Mouse (Mus musculus): ENCODE measurements around the gene Ifnk. TPM values are rescaled to one million over a fixed set of nuclear protein-coding genes. Genes with fewer than 3 reads are reported as not detected.

Ifnk gene
- polyA plus RNA-seq, 1 experiment from 2014 or later, result 0.26 TPM

DNA sequence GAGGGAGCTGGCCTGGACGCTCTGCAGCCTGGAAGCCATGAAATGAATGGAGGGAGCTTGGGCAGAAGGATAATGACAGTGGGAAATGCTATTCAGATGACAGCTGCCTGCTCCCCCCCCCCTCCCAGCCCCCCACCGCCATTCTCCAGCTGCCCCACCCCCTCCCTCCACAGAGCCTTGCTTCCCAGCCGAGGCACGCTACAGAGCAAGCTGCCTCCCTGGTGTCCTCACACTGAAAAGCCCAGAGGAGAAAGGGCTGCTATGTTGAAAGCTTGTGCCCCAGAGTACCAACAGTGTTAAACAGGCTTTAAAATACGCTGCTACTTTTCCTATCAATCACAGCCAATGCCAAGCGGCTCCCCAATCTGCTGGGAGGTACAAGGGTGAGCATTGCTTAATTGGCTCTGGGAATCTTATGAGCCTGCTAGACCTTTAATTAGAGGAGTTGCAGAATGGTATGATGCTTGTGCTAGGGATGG lies 26.5 kb upstream of the Ifnk start:
- Histone ChIP-seq H3K4me1 (replicated peaks) (peaks cover 95% of the 10 kb centered on the region), H3K27me3 (ENCODE audit: insufficient read depth, poor library complexity, severe bottlenecking) (no peaks in the 10 kb centered on the region), H3K4me3 (peak overlapping the region; percentile 22), H3K9me3 (no peaks in the 10 kb centered on the region), H3K36me3 (no peaks in the 10 kb centered on the region), H3K27ac (peak overlapping the region; percentile 86)
- WGBS, result 1% methylated on average over 6 of the region's 6 CpGs
- peak; percentile 79 for DNase-seq (ENCODE audit: low spot score)

DNA sequence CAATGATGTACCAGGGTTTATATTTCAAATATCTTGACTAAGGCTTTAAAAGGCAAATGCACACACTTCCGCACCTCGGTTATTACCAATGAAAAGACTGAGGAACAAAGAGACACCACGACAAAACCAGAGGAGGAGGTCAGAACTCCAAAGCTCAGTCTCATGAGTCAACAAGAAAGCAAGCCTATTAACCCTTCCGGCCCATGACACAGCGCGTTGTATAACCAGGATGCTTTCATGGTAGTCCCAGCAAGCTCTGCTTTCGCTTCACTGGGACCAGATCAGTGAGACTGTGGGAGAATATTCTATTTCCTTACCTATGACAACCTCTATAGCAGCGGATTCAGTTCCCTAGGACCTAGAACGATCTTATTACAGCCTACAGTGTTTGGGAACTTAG lies 25.1 kb upstream of the Ifnk start:
- DNase-seq (ENCODE audit: low spot score), result peak; percentile 43
- Histone ChIP-seq H3K4me3 (no peak overlapping the region), H3K9me3 (no peaks in the 10 kb centered on the region), H3K27me3 (ENCODE audit: insufficient read depth, poor library complexity, severe bottlenecking) (no peaks in the 10 kb centered on the region), H3K27ac (peak overlapping the region; percentile 86), H3K36me3 (no peaks in the 10 kb centered on the region; the same call in 1 of the 2 replicates), H3K4me1 (replicated peaks) (peaks cover 91% of the 10 kb centered on the region)
- WGBS, result 50% methylated on average over 9 of the region's 9 CpGs

- Histone ChIP-seq H3K4me1 (replicated peaks) (peaks cover 81% of the 10 kb centered on the region), H3K27ac (peak overlapping the region; percentile 69)
These were observed 24.1 kb upstream of the Ifnk start for GRCm38 (mm10) chr4:35127759-35128158.

GRCm38 (mm10) chr4:35130411-35130948 lies 21.4 kb upstream of the Ifnk start:
- H3K27me3 ChIP-seq (ENCODE audit: insufficient read depth, poor library complexity, severe bottlenecking), result no peaks in the 10 kb centered on the region
- H3K9me3 ChIP-seq, result no peaks in the 10 kb centered on the region
- peaks cover 54% of the 10 kb centered on the region for H3K4me1 ChIP-seq (replicated peaks)
- DNase-seq (ENCODE audit: low spot score), result no peak
- peak overlapping the region; percentile 45; the same call in 1 of the 2 replicates for H3K27ac ChIP-seq
- no peak overlapping the region for H3K4me3 ChIP-seq
- WGBS, result 74% methylated on average over 6 of the region's 6 CpGs
- no peaks in the 10 kb centered on the region; the same call in 1 of the 2 replicates for H3K36me3 ChIP-seq

More at GRCm38 (mm10) chr4:35127759-35128158, 24.1 kb upstream of the Ifnk start:
- H3K36me3 ChIP-seq, result no peaks in the 10 kb centered on the region; the same call in 1 of the 2 replicates
- 34% methylated on average over 6 of the region's 6 CpGs for WGBS
- no peak overlapping the region for H3K4me3 ChIP-seq
- no peak for DNase-seq (ENCODE audit: low spot score)
- H3K9me3 ChIP-seq, result no peaks in the 10 kb centered on the region
- H3K27me3 ChIP-seq (ENCODE audit: insufficient read depth, poor library complexity, severe bottlenecking), result no peaks in the 10 kb centered on the region

- no peaks in the 10 kb centered on the region for H3K9me3 ChIP-seq
- DNase-seq (ENCODE audit: low spot score), result no peak
- 80% methylated on average over 4 of the region's 4 CpGs for WGBS
- no peaks in the 10 kb centered on the region; the same call in 1 of the 2 replicates for H3K36me3 ChIP-seq
- peaks cover 54% of the 10 kb centered on the region for H3K4me1 ChIP-seq (replicated peaks)
- no peak overlapping the region for H3K27ac ChIP-seq
- H3K4me3 ChIP-seq, result no peak overlapping the region
- no peaks in the 10 kb centered on the region for H3K27me3 ChIP-seq (ENCODE audit: insufficient read depth, poor library complexity, severe bottlenecking)
These were observed 20.3 kb upstream of the Ifnk start for GRCm38 (mm10) chr4:35131592-35131991.

DNA sequence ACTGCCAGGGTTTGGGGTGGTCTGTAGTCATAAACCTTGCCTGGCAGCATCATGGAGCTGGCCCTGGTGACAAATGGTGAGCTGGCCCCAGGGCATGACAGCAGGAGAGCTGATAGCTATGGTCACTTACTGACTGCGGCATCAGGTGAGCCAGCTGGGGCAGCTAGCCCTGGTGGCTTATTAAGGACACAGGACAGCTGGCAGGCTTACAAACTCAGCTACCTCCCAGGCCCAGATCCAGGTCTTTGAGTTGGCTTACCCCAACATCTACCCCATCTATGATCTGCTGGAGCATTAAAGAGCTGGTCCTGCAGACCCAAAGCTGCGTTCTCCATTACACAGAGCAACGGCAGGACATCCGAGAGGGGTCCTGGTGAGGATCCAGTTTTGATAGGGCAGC lies 18.4 kb upstream of the Ifnk start:
- DNase-seq (ENCODE audit: low spot score), result no peak
- H3K27ac ChIP-seq, result no peak overlapping the region

GRCm38 (mm10) chr4:35134846-35135611 lies 16.8 kb upstream of the Ifnk start:
- Histone ChIP-seq H3K9me3 (no peaks in the 10 kb centered on the region), H3K4me1 (replicated peaks) (peaks cover 28% of the 10 kb centered on the region), H3K36me3 (no peaks in the 10 kb centered on the region; the same call in 1 of the 2 replicates), H3K27ac (no peak overlapping the region), H3K27me3 (ENCODE audit: insufficient read depth, poor library complexity, severe bottlenecking) (no peaks in the 10 kb centered on the region), H3K4me3 (no peak overlapping the region)
- WGBS, result 83% methylated on average over 15 of the region's 15 CpGs
- no peak for DNase-seq (ENCODE audit: low spot score)

More for the DNA sequence above, 18.4 kb upstream of the Ifnk start:
- Histone ChIP-seq H3K36me3 (no peaks in the 10 kb centered on the region; the same call in 1 of the 2 replicates), H3K27me3 (ENCODE audit: insufficient read depth, poor library complexity, severe bottlenecking) (no peaks in the 10 kb centered on the region), H3K9me3 (no peaks in the 10 kb centered on the region), H3K4me1 (replicated peaks) (peaks cover 44% of the 10 kb centered on the region), H3K4me3 (no peak overlapping the region)
- 90% methylated on average over 4 of the region's 4 CpGs for WGBS

DNA sequence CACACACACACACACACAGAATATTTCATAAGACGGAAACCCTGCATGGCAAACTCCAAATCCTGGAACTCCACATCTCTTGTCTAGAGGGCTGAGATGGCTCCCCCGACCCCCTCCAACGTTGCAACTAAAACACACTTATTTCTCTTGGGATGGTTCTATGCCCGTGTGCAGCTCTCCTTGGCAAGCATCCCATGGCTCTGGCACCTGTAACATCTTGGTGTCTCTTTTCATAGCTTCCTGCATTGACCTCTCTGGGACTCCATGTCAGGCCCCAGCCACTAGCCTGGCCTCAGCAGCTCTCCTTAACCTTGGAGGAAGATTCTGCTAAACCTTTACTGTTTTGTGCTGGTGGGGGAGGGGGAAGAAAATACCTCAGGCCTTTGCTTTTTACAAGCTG lies 16.1 kb upstream of the Ifnk start:
- no peaks in the 10 kb centered on the region for H3K9me3 ChIP-seq
- H3K27me3 ChIP-seq (ENCODE audit: insufficient read depth, poor library complexity, severe bottlenecking), result no peaks in the 10 kb centered on the region
- H3K4me1 ChIP-seq (replicated peaks), result peaks cover 23% of the 10 kb centered on the region
- no peak overlapping the region for H3K4me3 ChIP-seq
- no peak for DNase-seq (ENCODE audit: low spot score)
- WGBS, result 76% methylated on average over 4 of the region's 4 CpGs
- no peaks in the 10 kb centered on the region; the same call in 1 of the 2 replicates for H3K36me3 ChIP-seq
- H3K27ac ChIP-seq, result 0 out of 2 replicates have a peak overlapping the region, but pooled peaks have one; percentile 30

- 90% methylated on average over 8 of the region's 8 CpGs for WGBS
- Histone ChIP-seq H3K36me3 (no peaks in the 10 kb centered on the region; the same call in 1 of the 2 replicates), H3K4me1 (replicated peaks) (peaks cover 19% of the 10 kb centered on the region), H3K27ac (no peak overlapping the region), H3K9me3 (no peaks in the 10 kb centered on the region), H3K4me3 (no peak overlapping the region), H3K27me3 (ENCODE audit: insufficient read depth, poor library complexity, severe bottlenecking) (no peaks in the 10 kb centered on the region)
- no peak for DNase-seq (ENCODE audit: low spot score)
These were observed 14.9 kb upstream of the Ifnk start for GRCm38 (mm10) chr4:35136996-35137395.

- Histone ChIP-seq H3K27ac (no peak overlapping the region), H3K4me3 (no peak overlapping the region), H3K9me3 (no peaks in the 10 kb centered on the region), H3K4me1 (replicated peaks) (peaks cover 19% of the 10 kb centered on the region), H3K27me3 (ENCODE audit: insufficient read depth, poor library complexity, severe bottlenecking) (no peaks in the 10 kb centered on the region), H3K36me3 (no peaks in the 10 kb centered on the region)
- DNase-seq (ENCODE audit: low spot score), result no peak
- WGBS, result 36% methylated on average over 6 of the region's 6 CpGs
These were observed 13.8 kb upstream of the Ifnk start for GRCm38 (mm10) chr4:35138077-35138476.

- Histone ChIP-seq H3K4me3 (no peak overlapping the region), H3K27me3 (ENCODE audit: insufficient read depth, poor library complexity, severe bottlenecking) (no peaks in the 10 kb centered on the region), H3K36me3 (no peaks in the 10 kb centered on the region), H3K4me1 (replicated peaks) (peaks cover 19% of the 10 kb centered on the region), H3K9me3 (no peaks in the 10 kb centered on the region), H3K27ac (no peak overlapping the region)
- WGBS, result 83% methylated on average over 6 of the region's 6 CpGs
- DNase-seq (ENCODE audit: low spot score), result no peak
These were observed 11.5 kb upstream of the Ifnk start for GRCm38 (mm10) chr4:35140317-35140716.

- Histone ChIP-seq H3K36me3 (no peaks in the 10 kb centered on the region), H3K27me3 (ENCODE audit: insufficient read depth, poor library complexity, severe bottlenecking) (no peaks in the 10 kb centered on the region), H3K4me1 (replicated peaks) (no peaks in the 10 kb centered on the region), H3K9me3 (no peaks in the 10 kb centered on the region), H3K4me3 (no peak overlapping the region), H3K27ac (no peak overlapping the region)
- no peak for DNase-seq (ENCODE audit: low spot score)
- 82% methylated on average over 12 of the region's 12 CpGs for WGBS
These were observed 8.3 kb upstream of the Ifnk start for GRCm38 (mm10) chr4:35143472-35144102.

DNA sequence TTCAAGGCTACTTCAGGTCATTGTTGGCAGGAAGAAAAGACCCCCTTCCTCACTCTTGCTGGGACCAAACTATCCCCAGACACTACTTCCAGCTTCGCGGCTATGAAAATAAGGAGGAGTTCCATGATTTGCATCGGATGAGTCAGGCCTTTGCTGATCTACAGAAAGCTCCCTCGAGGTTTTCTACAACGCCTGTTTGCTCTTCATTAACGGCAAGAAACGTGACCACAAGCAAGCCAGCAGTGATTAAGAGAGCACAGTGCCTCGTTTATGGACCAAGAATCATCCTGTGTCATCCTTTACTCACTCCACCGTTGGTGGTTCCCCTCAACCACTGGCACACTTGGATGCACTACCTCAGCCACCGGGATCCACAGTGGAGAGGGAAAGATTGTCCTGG lies 6.1 kb upstream of the Ifnk start:
- no peaks in the 10 kb centered on the region for H3K4me1 ChIP-seq (replicated peaks)
- no peaks in the 10 kb centered on the region for H3K27me3 ChIP-seq (ENCODE audit: insufficient read depth, poor library complexity, severe bottlenecking)
- no peaks in the 10 kb centered on the region for H3K9me3 ChIP-seq
- H3K27ac ChIP-seq, result no peak overlapping the region
- H3K36me3 ChIP-seq, result no peaks in the 10 kb centered on the region
- no peak for DNase-seq (ENCODE audit: low spot score)
- 86% methylated on average over 10 of the region's 10 CpGs for WGBS
- H3K4me3 ChIP-seq, result no peak overlapping the region
